Mouse (Mus musculus) monocyte, adult 2 months (primary cell): ENCODE results near the gene Ppm1h.
"Not testable (repeated sequence)": the region's sequence is repeated elsewhere in the genome, so short reads cannot be mapped to it uniquely, and the experiment has no call there.

Source experiments
- DNase-seq, 2 experiments: peaks; one replicate each; pipeline ENCODE4 v3.0.0; 2022; ENCODE audit warnings: low spot score in 2 of 2, low read depth in 1 of 2

Gene Ppm1h

DNA sequence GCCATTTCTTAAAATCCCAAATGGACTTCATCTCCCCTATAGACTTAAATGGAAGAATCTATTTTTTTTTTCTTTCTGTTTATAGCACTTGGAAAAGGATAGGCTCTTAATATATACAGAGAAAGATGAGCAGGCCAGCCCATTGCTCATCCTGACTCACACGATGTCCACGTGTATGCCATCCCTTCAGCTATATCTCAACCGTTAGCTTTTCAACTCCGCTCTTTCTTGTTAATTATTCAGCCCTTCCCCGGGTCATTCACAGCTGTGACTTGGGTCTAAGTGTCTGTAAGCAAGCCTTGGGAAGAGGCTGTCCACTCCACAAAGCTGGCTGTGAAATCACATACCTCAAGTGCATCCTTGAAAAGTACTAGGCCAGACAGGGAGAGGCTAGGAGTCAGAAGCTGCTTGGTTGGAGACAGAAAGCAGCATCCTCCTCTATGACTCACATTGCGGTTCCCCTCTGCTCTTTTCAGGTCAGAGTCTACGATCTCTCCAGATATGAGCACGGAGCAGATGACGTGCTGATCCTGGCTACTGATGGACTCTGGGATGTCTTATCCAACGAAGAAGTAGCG, 241.7 kb downstream of the Ppm1h start:
- no peak for DNase-seq

DNA sequence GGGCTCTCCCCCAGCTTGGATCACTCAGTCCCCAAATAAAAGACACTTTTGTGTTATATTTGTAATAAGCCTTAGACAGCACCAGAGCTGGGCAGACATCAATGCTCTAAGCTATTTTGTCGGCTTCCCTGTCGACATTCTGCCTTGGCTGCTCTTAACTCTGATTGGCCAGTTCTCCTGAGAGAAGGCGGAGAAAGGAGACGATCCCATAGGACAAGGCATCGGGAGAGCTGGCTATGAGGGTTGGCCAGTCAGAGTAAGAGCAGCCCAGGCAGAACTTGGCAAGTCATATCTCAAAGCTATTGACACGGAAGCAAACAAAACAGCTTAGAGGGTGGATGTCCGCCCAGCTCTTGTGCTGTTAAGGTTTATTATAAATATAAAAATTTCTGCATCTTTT, 243.7 kb downstream of the Ppm1h start:
- DNase-seq: no peak

DNA sequence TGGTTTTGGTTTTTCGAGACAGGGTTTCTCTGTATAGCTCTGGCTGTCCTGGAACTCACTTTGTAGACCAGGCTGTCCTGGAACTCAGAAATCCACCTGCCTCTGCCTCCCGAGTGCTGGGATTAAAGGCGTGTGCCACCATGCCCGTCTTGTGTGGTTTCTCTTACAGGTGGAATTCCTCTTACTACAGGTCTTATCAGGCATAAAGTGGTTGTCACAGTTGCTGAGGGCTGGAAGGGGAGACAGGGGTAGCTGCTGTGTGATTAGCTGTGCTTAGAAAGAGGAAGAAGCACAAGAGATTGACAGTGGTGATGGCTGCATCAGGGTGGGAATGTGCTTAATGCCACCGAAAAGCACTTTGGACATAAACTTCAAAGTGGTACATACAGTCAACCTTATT, 246.0 kb downstream of the Ppm1h start:
- DNase-seq: not testable (repeated sequence)

DNA sequence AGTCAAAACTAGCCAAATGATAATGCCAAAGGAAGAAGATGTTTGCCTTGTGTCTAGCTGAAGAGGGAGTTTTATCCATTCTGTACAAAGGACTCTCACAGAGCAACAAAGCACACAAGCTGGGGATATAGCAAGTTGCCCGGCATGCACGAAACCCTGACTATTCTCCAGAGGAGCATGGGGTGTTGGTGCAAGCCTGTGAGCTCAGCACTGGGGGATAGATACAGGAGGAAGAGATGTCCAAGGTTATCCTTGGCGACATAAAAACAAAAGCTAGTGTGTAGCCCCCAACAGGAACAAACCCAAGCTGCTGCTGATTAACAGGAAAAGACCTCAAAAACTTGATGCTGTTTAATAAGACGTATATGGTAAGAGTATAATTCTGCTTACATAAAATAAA, 247.7 kb downstream of the Ppm1h start:
- no peak for DNase-seq

DNA sequence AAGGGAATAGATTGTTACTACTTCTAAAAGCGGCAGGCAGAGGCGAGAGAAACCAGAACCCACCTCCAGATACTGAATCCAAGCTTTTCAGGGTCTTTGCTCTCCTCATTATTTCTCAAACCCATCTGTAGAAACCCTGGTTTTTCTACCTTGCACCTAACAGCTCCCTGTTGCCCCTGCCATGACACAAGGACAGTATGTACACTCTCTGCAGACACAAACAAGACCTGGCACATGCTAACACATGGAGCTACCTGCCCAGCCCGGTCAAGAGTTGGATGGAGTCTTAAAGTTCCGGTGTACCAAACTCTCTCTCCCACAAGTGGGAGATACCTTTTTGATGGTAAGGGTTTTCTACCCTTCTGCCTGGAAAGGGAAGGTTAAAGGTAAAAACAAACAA, 252.0 kb downstream of the Ppm1h start:
- no peak for DNase-seq

DNA sequence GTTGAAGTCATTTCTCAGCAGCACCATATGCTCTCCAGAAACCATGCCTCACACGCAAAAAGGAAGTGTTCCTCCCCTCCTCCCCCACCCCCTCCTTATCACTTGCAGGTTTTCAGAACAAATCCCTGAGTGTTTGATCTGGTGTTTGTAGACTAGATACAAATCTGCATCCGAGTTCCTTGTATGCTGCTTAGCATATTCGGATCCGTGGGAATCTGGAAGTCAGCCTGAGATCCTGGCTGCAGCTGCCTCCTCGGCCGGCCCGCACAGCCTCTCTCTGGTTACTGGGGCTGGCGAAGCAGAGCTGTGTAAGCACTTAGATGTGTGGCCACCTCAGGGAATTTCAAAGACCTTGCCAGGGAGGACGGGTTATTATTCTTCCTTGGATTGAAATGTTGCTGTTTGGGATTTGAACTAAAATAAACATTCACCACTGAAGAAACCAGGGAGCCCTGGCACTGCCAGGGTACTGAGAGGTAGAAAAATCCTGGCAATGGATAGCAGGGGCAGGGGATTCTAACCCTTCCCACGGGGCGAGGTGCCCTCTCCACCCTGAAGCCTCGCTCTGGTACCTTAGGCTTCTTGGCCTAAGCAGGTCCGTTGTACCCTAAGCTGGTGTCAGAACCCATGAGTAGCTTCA, 252.8 kb downstream of the Ppm1h start:
- no peak for DNase-seq

DNA sequence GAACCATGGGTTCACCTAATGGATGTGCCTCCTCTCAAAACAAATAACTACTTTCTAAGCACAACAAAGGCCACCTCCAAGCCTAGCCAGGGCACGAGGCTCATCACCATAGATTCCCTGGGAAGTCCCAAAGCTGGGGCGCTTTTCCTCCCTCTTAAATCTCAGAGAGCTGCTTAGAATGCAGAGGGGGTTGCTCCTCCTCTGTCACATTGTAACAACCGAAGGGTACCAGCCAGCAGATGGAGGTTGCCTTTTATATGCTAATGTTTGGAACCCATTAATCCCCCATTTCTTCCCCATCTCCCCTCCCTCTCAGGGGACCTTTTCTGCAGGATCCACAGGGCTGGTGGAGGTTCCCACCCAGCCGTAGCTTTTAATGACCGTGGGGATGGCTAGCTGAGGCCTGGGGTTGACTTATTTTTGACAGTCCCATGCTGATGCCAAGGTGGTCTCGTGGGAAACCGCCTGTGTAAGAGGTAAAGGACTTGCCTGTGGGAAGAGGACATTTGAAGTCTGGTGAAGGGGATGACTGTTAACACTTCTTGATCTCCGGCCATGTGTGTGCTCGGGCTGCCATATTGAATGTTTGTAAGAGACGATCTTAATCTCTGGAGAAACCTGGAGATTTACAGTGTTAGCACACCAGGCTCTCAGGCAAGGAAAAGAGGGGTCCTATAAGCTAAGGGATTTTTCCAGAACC, 253.4 kb downstream of the Ppm1h start:
- DNase-seq: no peak

DNA sequence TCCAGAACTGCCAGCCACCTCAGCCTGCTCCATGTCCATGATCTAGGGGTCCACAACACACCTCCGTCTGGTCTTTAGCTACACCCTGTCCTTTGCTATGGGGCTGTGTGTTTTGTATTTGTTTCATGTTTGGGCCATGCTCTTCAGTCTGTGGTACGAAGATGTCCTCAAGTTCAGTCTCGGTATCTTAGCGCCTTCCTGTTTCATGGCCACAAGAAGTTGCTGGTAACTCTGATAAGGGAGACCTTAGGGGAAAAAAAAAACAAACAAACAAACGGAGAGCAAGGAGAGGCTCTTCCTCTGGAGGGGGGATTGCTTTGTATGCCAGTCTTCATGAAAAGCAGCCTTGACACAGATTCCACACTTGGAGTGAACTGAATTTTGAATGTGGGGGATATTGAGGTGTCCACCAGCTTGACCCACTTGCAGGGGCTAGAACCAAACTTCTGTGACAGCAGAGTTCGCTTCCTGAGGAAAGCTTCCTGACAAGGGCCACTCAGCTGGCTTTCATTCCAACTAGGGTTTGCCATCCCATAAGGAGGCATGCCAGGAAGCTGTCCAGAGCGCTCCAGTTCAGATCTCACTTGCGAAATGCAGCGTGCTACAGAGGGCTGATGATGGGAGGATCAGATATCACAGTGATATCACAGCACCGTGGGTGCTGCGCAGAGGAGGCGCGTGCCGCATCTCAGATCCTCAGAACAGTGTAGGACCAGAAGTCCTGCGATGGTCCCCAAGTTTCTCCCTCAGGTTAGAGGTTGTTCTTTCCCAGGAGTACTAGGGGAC, 254.7 kb downstream of the Ppm1h start:
- DNase-seq: no peak

DNA sequence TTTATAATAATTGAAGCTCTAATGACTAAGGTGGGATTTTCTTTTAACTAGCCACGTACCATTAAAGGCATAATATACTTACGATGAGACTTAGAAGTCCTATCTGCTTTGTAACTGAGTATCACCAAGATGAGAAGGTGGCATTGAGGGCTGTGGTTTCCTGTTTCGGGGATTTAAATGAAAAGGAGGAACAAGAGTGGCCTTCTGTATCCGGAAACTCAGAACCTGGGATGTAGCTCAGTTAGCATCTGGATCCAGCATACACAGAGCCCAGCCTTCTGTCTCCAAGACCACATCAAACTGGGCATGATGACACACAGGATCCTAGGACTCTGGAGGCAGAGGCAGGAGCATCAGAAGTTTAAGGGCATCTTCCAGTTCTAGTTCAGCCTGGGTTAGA, 256.8 kb downstream of the Ppm1h start:
- not testable (repeated sequence) for DNase-seq

DNA sequence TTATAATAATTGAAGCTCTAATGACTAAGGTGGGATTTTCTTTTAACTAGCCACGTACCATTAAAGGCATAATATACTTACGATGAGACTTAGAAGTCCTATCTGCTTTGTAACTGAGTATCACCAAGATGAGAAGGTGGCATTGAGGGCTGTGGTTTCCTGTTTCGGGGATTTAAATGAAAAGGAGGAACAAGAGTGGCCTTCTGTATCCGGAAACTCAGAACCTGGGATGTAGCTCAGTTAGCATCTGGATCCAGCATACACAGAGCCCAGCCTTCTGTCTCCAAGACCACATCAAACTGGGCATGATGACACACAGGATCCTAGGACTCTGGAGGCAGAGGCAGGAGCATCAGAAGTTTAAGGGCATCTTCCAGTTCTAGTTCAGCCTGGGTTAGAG, 258.8 kb downstream of the Ppm1h start:
- not testable (repeated sequence) for DNase-seq

DNA sequence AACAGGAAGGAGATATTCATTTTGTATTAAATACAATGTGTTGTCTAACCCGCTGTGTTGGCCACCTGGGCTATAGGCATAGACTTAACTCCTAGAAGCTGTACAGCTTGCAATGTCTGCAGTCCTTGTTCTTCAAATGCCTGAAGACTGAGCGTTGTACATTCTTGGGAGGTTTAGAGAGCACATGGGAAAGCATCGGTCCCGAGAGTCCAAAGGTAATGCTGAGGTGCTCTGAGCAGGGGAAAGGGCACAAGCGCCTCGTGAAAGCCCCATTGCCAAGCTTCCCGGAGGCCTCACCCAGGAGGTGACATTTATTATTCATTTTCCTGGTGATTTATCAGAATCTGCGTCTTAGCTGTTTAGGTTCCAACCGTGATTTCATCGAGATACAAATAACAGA, 261.0 kb downstream of the Ppm1h start:
- no peak for DNase-seq

DNA sequence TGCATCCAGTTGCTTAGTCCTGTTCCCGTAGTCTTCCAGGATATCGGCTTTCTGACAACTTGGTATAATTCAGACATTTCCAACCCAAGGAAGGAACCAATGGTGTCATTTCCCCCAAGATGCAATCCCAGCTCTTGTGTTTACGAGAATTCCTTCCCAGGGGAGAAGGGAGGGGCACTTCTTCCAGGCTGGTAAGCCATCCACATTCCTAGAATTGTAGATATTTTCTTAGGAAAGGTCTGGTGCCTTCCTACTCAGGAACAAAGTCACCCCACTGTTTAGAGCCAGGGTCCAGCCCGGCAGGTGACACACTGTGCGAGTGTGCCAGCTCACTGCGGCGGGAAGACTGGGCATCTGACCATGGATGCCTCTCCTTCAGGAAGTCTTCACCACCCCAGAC, 264.2 kb downstream of the Ppm1h start:
- no peak for DNase-seq

DNA sequence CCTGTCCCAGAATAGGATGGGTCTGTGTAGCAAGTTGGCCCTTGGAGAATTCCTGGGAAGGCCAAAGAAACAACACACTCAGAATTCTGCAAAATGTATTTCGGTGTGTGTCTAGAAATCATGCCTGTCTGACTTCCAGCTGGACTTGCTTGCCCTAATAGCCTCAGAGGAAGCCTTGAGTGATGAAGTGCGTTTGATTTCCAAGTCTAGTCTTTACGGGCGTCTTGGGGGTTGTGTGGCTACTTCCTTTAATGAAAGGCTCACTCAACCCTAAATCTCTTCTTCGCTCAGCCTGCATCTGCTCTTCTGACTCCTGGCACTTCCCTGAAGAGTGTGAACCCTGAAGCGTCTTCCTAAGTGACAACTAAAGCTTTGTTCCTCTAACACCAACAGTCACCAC, 265.3 kb downstream of the Ppm1h start:
- DNase-seq: no peak

DNA sequence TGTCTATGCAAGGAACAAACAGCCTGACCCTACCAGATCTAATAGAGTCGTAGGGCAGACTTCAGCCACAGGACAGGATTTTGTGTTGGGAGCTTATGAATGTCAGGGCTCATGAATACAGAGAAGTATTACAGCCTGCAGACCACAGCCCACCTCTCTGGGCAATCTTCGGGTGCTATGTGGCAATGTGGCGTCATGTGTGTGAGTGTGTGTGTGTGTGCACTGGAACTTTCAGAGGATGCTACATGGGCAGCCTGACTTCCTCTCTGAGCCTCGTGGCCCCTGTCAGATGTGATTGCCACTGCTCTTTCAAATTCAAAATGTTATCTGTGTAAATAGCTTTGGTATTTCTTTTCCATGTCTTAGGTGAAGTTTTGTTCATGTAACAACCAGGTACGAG, 266.3 kb downstream of the Ppm1h start:
- no peak for DNase-seq

DNA sequence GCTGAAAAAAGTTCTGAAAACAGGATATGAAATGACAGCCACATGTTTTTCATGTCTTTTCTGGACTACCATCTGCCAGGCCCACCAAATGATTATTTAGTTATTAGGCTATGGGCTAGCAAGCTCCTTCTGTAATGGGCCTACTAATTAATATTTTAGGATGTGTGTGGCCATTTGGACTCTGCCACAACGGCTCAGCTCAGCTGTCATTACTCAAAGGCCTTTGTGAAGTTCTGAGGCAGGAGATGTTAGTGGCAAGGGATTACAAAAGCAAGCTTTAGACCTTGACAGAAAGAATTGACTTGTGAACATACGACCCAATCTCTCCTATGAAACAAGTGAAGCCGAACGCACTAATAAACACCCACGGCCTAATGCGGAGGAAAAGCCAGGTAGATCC, 272.4 kb downstream of the Ppm1h start:
- DNase-seq: no peak

DNA sequence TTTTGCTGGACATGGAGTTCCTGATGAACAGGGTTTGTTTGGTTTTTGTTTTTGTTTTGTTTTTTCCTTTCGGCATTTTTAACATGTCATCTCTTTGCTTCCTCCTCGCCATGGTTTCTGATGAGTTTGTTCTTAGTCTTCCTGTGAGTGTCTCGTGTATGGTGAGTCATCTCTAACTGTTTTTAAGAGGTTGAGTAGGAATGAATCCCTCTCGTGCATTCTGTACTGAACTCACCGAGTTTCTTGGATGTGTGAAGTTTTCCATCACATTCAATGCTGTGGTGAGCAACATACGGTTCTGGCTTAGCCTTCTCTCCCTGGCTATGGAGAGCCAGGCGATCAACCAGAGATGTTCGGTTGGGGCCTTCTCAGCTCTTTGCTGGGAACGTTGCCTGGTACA, 275.0 kb downstream of the Ppm1h start:
- DNase-seq: no peak

DNA sequence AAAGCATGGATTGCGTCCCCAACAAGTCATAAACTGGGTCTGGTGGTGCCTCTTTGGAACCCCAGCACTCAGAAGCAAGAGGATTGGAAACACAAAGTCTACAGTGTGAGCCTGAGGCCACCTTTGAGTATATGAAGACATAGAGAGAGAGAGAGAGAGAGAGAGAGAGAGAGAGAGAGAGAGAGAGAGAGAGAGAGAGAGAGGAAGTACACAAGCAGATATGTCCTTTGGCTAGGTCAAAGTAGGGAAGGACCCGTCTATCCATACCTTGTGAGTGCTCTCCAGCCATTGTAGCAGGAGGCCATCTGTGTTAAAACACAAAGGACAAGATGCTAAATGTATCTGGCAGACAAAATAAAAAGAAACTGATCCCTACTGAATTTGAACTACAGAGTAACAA, 279.4 kb downstream of the Ppm1h start:
- no peak for DNase-seq

DNA sequence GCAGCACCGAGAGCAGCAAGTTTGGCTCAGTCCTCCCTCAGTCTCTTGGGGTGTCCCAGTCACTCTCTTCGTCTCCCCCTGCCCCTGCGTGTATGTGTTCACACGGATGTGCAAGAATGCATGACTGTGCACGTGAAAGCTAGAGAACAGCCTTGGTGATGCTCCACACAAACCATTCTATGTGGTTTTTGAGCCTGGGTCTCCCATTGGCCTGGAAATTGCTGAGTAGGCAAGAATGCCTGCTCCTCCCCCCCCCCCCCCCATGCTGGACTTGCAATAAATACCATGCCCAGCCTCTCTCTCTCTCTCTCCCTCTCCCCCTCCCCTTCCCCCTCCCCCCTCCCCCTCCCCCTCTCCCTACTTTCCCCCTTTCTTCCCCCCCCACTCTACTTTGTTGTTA, 280.1 kb downstream of the Ppm1h start:
- DNase-seq: no peak

DNA sequence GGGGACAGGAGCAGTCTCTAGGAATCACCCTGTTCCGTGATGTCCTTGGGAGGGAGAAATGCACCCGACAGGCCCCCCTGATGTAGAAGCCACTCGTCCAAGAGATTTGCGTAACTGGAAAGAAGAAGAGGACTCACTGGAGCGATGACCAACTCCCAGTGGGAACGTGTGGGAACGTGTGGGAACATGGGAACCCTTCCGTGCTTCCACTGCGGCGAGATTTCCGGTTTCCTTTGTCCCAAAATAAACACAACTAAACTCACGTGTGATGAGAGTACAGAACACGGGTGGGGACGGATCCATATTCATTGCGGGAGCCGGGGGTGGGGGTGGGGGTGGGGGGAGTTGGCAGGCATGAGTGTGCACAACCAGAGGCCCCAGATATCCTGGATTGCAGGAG, 281.7 kb downstream of the Ppm1h start:
- DNase-seq: no peak

DNA sequence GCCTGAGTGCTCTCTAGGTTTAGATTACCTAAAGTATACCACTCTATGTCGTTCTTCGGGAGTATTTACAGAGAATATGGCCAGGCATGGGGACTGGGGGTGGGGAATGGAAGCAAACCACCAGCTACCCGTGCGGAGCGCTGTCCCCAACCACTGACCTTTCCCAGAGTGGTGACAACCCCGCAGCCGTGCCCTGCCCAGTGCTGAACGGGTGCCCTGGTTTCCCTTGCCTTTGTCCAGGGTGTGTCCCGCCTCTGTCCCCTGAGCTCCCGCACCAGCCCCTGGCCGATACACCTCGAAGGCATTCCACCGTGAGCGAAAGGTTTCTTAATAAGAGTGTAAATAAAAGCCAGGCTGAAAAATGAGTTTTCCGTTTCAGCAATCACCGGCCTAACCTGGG, 282.2 kb downstream of the Ppm1h start:
- no peak for DNase-seq

DNA sequence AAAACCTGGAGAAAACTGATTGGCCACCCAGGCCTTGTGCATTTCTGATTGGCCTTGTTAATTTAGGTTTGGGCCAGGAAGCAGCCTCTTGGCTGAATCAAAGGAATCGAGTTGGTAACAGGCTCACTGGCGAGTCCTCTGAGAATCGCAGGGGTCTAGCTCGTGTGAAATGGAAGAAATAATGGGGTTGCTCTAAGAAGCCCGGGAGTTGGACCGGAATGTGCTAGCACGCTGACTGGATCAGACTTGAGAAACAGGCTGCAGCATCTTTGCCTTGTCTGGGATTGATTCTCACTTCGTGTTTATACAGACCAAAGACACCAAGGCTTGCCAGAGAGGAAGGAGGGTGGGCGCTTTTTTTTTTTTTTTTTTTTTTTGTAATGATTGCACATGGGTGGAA, 282.9 kb downstream of the Ppm1h start:
- DNase-seq: no peak

DNA sequence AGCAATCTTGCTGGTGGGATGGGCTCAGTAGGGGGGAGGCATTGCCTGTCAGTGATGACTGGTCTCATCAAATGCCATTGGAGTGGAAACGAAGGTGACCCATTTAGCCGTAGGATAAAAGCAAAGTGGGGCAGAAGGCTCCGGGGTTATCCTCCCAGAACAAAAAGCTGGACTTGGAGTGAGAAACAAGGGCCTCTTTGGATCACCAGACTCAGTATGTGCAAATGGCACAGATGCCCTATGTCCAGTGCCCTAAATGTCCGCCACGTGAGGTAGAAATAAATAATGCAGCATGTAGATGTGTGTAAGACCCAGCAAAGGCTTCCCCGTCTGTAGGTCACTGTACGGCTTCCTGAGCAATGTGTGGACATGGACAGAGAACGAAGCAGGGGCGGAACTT, 284.1 kb downstream of the Ppm1h start:
- DNase-seq: no peak
